Mouse (Mus musculus): Measurements from ENCODE around the gene Tmem208.

The Tmem208 gene

GRCm38 (mm10) chr8:105354549-105354948 is 28.4 kb downstream of the Tmem208 start:
- no peak for DNase-seq (ENCODE audit: low spot score)

- DNase-seq (ENCODE audit: low spot score) = no peak
These were observed 29.2 kb downstream of the Tmem208 start for GRCm38 (mm10) chr8:105355179-105356024.

- no peak for DNase-seq (ENCODE audit: low spot score)
These were observed 30.5 kb downstream of the Tmem208 start for GRCm38 (mm10) chr8:105356681-105357080.

GRCm38 (mm10) chr8:105359208-105359607 is 33.1 kb downstream of the Tmem208 start:
- DNase-seq (ENCODE audit: low spot score) = no peak

GRCm38 (mm10) chr8:105359646-105360045 is 33.5 kb downstream of the Tmem208 start:
- no peak for DNase-seq (ENCODE audit: low spot score)

GRCm38 (mm10) chr8:105361751-105362702 is 35.9 kb downstream of the Tmem208 start:
- DNase-seq (ENCODE audit: low spot score) = no peak

- DNase-seq (ENCODE audit: low spot score) = no peak
These were observed 41.0 kb downstream of the Tmem208 start for GRCm38 (mm10) chr8:105367107-105367506.

GRCm38 (mm10) chr8:105372473-105372872 is 46.3 kb downstream of the Tmem208 start:
- no peak for DNase-seq (ENCODE audit: low spot score)

GRCm38 (mm10) chr8:105373032-105373431 is 46.9 kb downstream of the Tmem208 start, which contains the start of gene Plekhg4:
TSS of gene Plekhg4 (plus strand) at chr8:105373274.
- DNase-seq (ENCODE audit: low spot score) = no peak

- no peak for DNase-seq (ENCODE audit: low spot score)
These were observed 48.4 kb downstream of the Tmem208 start for GRCm38 (mm10) chr8:105374513-105374966.

- no peak for DNase-seq (ENCODE audit: low spot score)
These were observed 52.5 kb downstream of the Tmem208 start for GRCm38 (mm10) chr8:105378673-105379072.

GRCm38 (mm10) chr8:105380308-105380707 is 54.2 kb downstream of the Tmem208 start:
- no peak for DNase-seq (ENCODE audit: low spot score)

GRCm38 (mm10) chr8:105384070-105384469 is 57.9 kb downstream of the Tmem208 start:
- no peak for DNase-seq (ENCODE audit: low spot score)

All from urinary bladder, postnatal 10 days (tissue).